Mouse (Mus musculus) brown adipose tissue, adult 24 weeks (tissue): ENCODE measurements around the gene Hsd11b2. TPM values are rescaled to one million over a fixed set of nuclear protein-coding genes. Genes with fewer than 3 reads are reported as not detected.
A peak's percentile ranks its signal among the peaks of the same experiment; 100 is the strongest.

ENCODE experiments used
- H3K27ac ChIP-seq: fragments of 200-500 bp; replicated peaks from 2 replicates; pipeline ENCODE4 v1.5.1; 2012; ENCODE audit warnings: low read depth, mild to moderate bottlenecking, low read length
- H3K4me1 ChIP-seq: fragments of 200-500 bp; 2 replicates; pipeline ENCODE4 v1.6.1; 2012; ENCODE audit warnings: low read length, mixed read lengths; ENCODE audit not compliant: control insufficient read depth, insufficient read depth, insufficient read length
- H3K4me3 ChIP-seq: fragments of 200-500 bp; 2 replicates; pipeline ENCODE4 v1.5.1; 2012; ENCODE audit warnings: low read depth, mild to moderate bottlenecking, low read length, moderate library complexity; ENCODE audit not compliant: insufficient read depth
- polyA plus RNA-seq: library from polyadenylated mRNA; stranded (reverse); fragments of >200 nt; gene quantifications from 2 replicates; pipeline ENCODE4 v1.2.4, GENCODE M21; 2012; ENCODE audit not compliant: missing spikeins, insufficient read depth, insufficient read length

Hsd11b2 gene
- polyA plus RNA-seq, 1 experiment = not detected

DNA sequence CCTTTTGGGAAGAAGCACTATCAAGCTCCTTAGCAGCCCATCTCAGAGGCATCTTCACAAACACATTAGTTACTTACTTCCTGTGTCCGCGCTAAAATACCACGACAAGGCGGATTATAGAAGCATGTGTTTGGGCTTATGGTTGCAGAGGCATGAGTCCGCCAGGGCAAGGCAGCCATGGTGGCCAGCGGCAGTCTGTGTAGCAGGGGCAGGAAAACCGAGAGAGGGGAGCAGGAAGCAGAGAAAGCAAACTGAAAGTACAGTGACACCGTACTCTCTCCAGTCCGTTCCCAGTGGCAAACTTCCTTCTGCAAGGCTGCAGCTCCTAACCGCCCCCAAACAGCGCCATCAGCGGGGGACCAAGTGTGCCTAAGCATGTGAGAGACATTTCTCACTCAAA, 18.8 kb upstream of the Hsd11b2 start:
- Histone ChIP-seq H3K4me3 (peak overlapping the region; percentile 52), H3K27ac (0 out of 2 replicates have a peak overlapping the region, but pooled peaks have one; percentile 41), H3K4me1 (peaks cover 8% of the 10 kb centered on the region; the same call in 1 of the 2 replicates)

DNA sequence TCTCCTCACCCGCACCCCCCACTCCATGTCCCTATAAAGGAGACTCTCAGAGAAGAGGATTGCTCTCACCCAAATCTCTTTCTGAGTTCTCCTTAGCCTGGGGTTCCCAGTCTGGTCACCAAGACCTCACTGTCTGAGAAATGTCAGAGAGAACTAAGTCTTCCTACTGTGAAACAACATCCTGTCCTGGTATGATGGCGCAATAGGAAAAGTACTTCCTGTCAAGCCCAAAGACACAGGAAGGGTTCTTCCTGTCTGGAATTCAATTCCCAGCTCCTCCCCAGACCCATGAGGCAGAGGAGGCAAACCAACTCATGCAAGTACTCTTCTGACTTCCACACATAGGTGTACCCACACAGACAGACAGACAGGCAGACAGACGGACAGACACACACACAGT, 13.9 kb upstream of the Hsd11b2 start:
- peak overlapping the region; percentile 99 for H3K27ac ChIP-seq

DNA sequence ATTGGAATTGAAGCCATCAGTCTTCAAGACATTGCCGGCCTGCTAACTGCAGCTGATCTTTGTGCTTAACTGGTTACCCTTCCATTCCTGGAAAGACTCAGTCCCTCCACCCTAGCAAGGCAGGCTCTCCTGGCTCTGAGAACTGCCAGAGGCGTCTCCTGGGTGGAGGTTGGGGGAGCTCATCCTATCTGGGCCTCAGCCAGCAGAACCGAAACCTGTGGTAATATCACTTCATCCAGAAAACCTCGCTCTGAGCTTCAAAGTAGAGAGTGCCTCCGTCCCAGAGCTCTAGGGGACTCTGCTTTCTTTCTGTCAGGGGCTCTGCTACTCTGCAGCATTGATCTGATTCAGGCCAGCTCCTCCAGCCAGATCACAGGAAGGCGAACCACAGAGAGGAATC, 11.6 kb upstream of the Hsd11b2 start:
- H3K4me3 ChIP-seq = no peak overlapping the region
- no peak overlapping the region for H3K27ac ChIP-seq
- peaks cover 20% of the 10 kb centered on the region for H3K4me1 ChIP-seq

More for the DNA sequence above, 13.9 kb upstream of the Hsd11b2 start:
- peak overlapping the region; percentile 34 for H3K4me3 ChIP-seq
- H3K4me1 ChIP-seq = peaks cover 20% of the 10 kb centered on the region

GRCm38 (mm10) chr8:105508758-105509157, 9.8 kb upstream of the Hsd11b2 start:
- H3K4me1 ChIP-seq = peaks cover 20% of the 10 kb centered on the region
- H3K4me3 ChIP-seq = no peak overlapping the region
- H3K27ac ChIP-seq = no peak overlapping the region

- Histone ChIP-seq H3K4me3 (no peak overlapping the region), H3K27ac (no peak overlapping the region), H3K4me1 (peaks cover 10% of the 10 kb centered on the region)
These were observed 8.4 kb upstream of the Hsd11b2 start for GRCm38 (mm10) chr8:105509997-105510735.

- no peak overlapping the region for H3K27ac ChIP-seq
- H3K4me1 ChIP-seq = peaks cover 8% of the 10 kb centered on the region; the same call in 1 of the 2 replicates
- no peak overlapping the region for H3K4me3 ChIP-seq
These were observed 4.4 kb upstream of the Hsd11b2 start for GRCm38 (mm10) chr8:105514194-105514593.

DNA sequence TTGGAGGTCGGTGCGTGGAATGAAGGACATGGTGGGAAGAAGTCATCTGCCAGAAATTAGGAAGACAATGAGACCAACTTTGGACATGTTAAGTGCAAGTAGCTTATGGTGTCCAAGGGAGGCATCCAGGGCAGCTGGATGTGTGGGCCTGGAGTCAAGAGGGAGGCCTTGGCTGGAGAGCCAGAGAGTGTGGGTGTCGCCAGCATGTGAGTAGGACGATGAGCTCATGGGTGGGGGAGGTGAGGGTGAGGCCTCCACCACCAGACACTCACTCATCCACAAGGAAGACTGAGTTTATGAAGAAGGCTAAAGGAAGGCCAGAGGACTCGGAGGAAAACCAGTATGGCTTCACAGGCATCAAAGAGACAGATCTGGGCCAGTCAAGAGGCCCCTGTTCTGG, 3.9 kb upstream of the Hsd11b2 start:
- H3K27ac ChIP-seq = no peak overlapping the region
- no peak overlapping the region for H3K4me3 ChIP-seq

DNA sequence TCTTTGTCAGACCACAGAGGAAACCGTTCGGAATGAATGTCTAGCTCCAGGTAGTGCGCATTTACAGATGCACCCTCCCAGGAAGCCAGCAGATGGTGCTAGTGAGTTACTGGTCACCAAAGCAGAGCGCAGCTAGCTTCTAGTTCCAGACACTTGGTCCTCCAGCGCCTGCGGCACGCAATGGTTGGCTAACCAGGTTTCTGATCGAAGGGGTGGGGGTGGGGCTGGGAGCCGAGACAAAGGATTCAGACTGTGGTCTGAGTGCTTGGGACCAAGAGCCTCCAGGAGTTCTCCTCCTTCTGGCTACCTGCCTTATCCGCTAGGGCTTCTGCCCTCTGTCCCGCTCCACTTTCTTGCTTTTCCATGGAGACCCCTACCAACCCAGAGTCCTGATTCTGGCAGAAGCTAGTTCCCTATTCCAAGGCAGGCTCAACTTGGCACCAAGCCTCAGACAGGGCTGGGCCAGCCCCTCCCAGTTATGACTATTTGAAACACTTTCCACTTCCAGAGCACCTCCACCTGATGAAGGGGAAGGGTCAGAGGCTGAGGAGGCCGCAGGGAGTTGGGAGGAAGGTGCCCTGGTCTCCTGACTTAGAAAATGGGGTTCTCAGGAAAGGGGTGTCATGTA, 2.4 kb upstream of the Hsd11b2 start:
- H3K27ac ChIP-seq = no peak overlapping the region
- H3K4me1 ChIP-seq = peaks cover 8% of the 10 kb centered on the region; the same call in 1 of the 2 replicates
- H3K4me3 ChIP-seq = no peak overlapping the region; the same call in 1 of the 2 replicates

More for the DNA sequence above, 3.9 kb upstream of the Hsd11b2 start:
- H3K4me1 ChIP-seq = peaks cover 8% of the 10 kb centered on the region; the same call in 1 of the 2 replicates

DNA sequence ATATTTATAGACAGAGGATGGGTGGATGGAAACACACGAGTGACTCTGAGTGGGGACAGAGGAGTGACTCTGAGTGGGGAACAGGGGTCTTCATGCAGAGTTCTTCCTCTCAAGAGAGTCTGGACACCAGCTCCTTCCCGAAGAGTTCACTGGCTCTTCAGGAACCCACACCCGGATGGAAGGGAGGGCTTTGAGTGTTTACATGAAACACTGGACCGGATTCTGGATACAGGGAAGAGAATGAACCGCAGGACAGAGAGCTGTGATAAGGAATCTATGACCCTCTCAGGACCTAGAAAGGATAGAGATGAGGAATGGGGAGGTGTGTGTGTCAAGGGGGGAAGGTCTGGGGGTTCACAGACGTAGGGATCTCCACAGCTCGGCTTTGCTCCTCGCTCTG, 1.2 kb upstream of the Hsd11b2 start:
- Histone ChIP-seq H3K4me3 (no peak overlapping the region), H3K4me1 (peaks cover 8% of the 10 kb centered on the region; the same call in 1 of the 2 replicates), H3K27ac (no peak overlapping the region)

GRCm38 (mm10) chr8:105519591-105519990, 1.0 kb downstream of the Hsd11b2 start:
- Histone ChIP-seq H3K27ac (no peak overlapping the region), H3K4me1 (peaks cover 8% of the 10 kb centered on the region; the same call in 1 of the 2 replicates), H3K4me3 (no peak overlapping the region)

- Histone ChIP-seq H3K27ac (no peak overlapping the region), H3K4me3 (no peak overlapping the region), H3K4me1 (peaks cover 8% of the 10 kb centered on the region; the same call in 1 of the 2 replicates)
These were observed 2.0 kb downstream of the Hsd11b2 start for GRCm38 (mm10) chr8:105520521-105520920.

DNA sequence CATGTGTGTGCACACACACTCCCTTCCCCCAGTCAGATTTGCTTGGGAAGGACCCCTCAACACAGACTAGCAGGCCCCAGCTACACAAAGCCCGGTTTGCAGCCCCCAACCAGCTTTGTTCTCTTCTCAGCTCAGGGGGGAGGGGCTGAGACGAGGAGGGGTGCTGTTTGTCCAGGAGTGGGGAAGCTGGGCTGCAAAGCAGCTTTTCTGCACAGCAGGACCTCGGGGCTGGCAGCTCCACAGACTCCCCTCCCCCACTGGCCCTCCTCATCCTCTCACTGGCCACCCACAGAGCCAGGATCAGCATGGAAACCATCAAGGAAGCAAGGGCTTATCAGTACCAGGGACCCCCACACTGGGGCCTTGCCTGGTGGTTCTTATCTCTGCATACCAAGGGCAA, 2.5 kb downstream of the Hsd11b2 start:
- Histone ChIP-seq H3K4me1 (peaks cover 8% of the 10 kb centered on the region; the same call in 1 of the 2 replicates), H3K4me3 (no peak overlapping the region), H3K27ac (no peak overlapping the region)

- Histone ChIP-seq H3K4me3 (no peak overlapping the region), H3K27ac (no peak overlapping the region), H3K4me1 (peaks cover 5% of the 10 kb centered on the region; the same call in 1 of the 2 replicates)
These were observed 3.6 kb downstream of the Hsd11b2 start for GRCm38 (mm10) chr8:105521995-105522769.

DNA sequence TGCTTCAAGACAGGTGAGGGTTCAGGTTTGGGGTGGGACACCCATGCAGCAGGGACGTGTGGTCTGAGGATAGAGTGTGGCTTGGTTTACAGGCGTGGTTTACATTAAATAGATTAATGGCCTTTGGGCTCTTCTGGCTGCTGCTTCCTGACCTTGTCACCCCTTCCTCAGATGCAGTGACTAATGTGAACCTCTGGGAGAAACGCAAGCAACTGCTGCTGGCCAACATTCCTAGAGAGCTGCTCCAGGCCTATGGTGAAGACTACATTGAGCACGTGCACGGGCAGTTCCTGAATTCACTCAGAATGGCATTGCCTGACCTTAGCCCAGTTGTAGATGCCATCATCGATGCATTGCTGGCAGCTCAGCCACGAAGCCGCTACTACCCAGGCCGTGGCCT, 4.3 kb downstream of the Hsd11b2 start:
- H3K4me3 ChIP-seq = no peak overlapping the region
- H3K27ac ChIP-seq = no peak overlapping the region
- H3K4me1 ChIP-seq = peaks cover 5% of the 10 kb centered on the region; the same call in 1 of the 2 replicates

- Histone ChIP-seq H3K4me1 (no peaks in the 10 kb centered on the region), H3K4me3 (no peak overlapping the region), H3K27ac (no peak overlapping the region)
These were observed 8.6 kb downstream of the Hsd11b2 start for GRCm38 (mm10) chr8:105527110-105527509.
